In the genomic region with DNA sequence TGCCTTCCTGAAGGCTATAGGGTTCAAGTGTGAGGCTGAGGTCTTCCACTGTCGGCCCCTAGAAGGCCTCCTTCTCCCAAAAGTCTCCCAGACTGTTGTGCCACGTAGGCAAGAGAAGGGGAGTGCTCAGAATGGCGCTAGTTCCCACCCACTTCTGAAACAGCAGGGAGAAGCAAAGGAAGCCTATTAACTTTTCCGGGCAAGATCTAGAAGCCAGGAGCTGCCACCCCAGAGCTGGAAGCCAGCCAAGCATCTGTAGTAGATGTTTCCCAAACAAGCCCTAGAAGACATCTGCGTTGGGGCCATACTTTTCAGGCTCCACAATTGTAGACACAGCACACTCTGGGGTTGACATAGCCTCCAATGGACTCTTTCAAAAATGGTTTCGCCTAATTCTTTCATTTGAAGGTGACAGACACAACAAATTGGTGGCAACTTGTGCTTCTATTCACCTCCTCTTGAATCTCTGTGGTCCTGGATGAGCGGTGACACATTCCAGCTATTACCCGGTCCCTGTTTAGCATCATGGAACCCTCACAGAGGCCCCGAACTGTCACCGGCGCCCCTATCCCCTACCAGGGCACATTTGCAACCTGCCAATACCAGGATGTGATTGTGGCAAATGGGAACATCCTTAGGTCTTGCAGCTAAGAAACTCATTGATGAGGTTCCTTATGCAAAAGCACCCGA, we compare ENCODE assay signal across 8 mouse cellular contexts. TPM values are rescaled to one million over a fixed set of nuclear protein-coding genes. Genes with fewer than 3 reads are reported as not detected.
DNase-seq lines count a peak whose midpoint lies in the region; ATAC-seq and TF ChIP-seq lines count a peak whose summit lies in the region.

No protein-coding gene starts in this region.

- peak overlapping the region; percentile 61 for H3K27ac ChIP-seq in brown adipose tissue, adult 24 weeks (replicated peaks; ENCODE audit: low read depth, low read length)
- H3K27ac ChIP-seq in heart, embryonic 10.5 days = peak overlapping the region; percentile 83
- peak overlapping the region; percentile 49 for H3K27ac ChIP-seq in kidney, embryonic 14.5 days (ENCODE audit: low read depth, low read length)
- H3K27ac ChIP-seq in lung, postnatal 0 days (ENCODE audit: low read length) = peak overlapping the region; percentile 88

- peak overlapping the region; percentile 74; the same call in 1 of the 2 replicates for H3K9ac ChIP-seq in kidney, embryonic 14.5 days (ENCODE audit: low read depth, low read length)
- peak overlapping the region; percentile 62 for H3K9ac ChIP-seq in lung, postnatal 0 days (replicated peaks; ENCODE audit: low read depth)

- WGBS in heart, embryonic 10.5 days = 53% methylated on average over 12 of the region's 12 CpGs
- WGBS in kidney, embryonic 14.5 days = 60% methylated on average over 12 of the region's 12 CpGs
- WGBS in lung, postnatal 0 days = 44% methylated on average over 12 of the region's 12 CpGs

- H3K9me3 ChIP-seq in heart, embryonic 10.5 days = no peaks in the 10 kb centered on the region
- H3K9me3 ChIP-seq in kidney, embryonic 14.5 days (ENCODE audit: control insufficient read depth, low read length) = no peaks in the 10 kb centered on the region
- no peaks in the 10 kb centered on the region for H3K9me3 ChIP-seq in lung, postnatal 0 days (ENCODE audit: low read length)

- peak overlapping the region; percentile 95 for H3K4me2 ChIP-seq in kidney, embryonic 14.5 days (replicated peaks; ENCODE audit: low read depth, low read length)
- peak overlapping the region; percentile 93 for H3K4me2 ChIP-seq in lung, postnatal 0 days (replicated peaks; ENCODE audit: low read depth, low read length)

- no peak for ATAC-seq in kidney, embryonic 14.5 days (ENCODE audit: low FRiP score, low TSS enrichment)
- ATAC-seq in lung, postnatal 0 days = no peak

- H3K36me3 ChIP-seq in heart, embryonic 10.5 days = peaks cover 8% of the 10 kb centered on the region; the same call in 1 of the 2 replicates
- peaks cover 9% of the 10 kb centered on the region; the same call in 1 of the 2 replicates for H3K36me3 ChIP-seq in kidney, embryonic 14.5 days (ENCODE audit: control insufficient read depth, insufficient read depth, low read length)
- H3K36me3 ChIP-seq in lung, postnatal 0 days (ENCODE audit: insufficient read depth, low read length) = no peaks in the 10 kb centered on the region

- H3K4me3 ChIP-seq in brown adipose tissue, adult 24 weeks (ENCODE audit: insufficient read depth, low read depth, low read length) = peak overlapping the region; percentile 72
- peak overlapping the region; percentile 70 for H3K4me3 ChIP-seq in heart, embryonic 10.5 days
- peak overlapping the region; percentile 64 for H3K4me3 ChIP-seq in kidney, embryonic 14.5 days (ENCODE audit: low read length)
- H3K4me3 ChIP-seq in lung, postnatal 0 days (ENCODE audit: low read depth, low read length) = peak overlapping the region; percentile 61

- TF ChIP-seq EP300 in lung, postnatal 0 days (IDR thresholded peaks at IDR 0.05) = no peak

- no peaks in the 10 kb centered on the region for H3K4me1 ChIP-seq in brown adipose tissue, adult 24 weeks (ENCODE audit: control insufficient read depth, insufficient read depth, insufficient read length, low read length)
- H3K4me1 ChIP-seq in heart, embryonic 10.5 days = peaks cover 19% of the 10 kb centered on the region
- peaks cover 10% of the 10 kb centered on the region; the same call in 1 of the 2 replicates for H3K4me1 ChIP-seq in kidney, embryonic 14.5 days (ENCODE audit: control insufficient read depth, insufficient read depth, low read length)
- no peaks in the 10 kb centered on the region for H3K4me1 ChIP-seq in lung, postnatal 0 days (ENCODE audit: insufficient read depth, low read depth, low read length)

- TF ChIP-seq CTCF in lung, postnatal 0 days (IDR thresholded peaks at IDR 0.05) = peak; percentile 26

- no peaks in the 10 kb centered on the region for H3K27me3 ChIP-seq in heart, embryonic 10.5 days (ENCODE audit: insufficient read depth, poor library complexity, severe bottlenecking)
- H3K27me3 ChIP-seq in kidney, embryonic 14.5 days (ENCODE audit: control insufficient read depth, insufficient read depth, low read length) = no peaks in the 10 kb centered on the region
- no peaks in the 10 kb centered on the region for H3K27me3 ChIP-seq in lung, postnatal 0 days (replicated peaks; ENCODE audit: insufficient read depth, low read length)

- DNase-seq in 3134 (ENCODE audit: extremely low read depth, insufficient read length, low spot score) = peak; percentile 39
- DNase-seq in heart, embryonic 10.5 days (ENCODE audit: low spot score) = no peak
- DNase-seq in lung, postnatal 0 days (ENCODE audit: low spot score) = peak; percentile 81
- DNase-seq in frontal cortex, postnatal 14 days (ENCODE audit: low spot score in 2 of 2) = no peak
- DNase-seq in cerebellum, adult 11 months = no peak
- no peak for DNase-seq in spleen, postnatal 10 days (ENCODE audit: low spot score in 2 of 2)

RNA-seq across cellular contexts. Expression of gene Sema5a, which starts 1.4 kb away (rescaled TPM):
- 1.3 and 1.7 TPM in 2 replicates for polyA plus RNA-seq in brown adipose tissue, adult 24 weeks (2012; ENCODE audit: insufficient read depth, insufficient read length, missing spikeins)
- 2.7 and 6.9 TPM in 2 replicates for polyA plus RNA-seq in heart, embryonic 10.5 days (2016; fragmentation: Nextera tagmentation; extraction: Ambion mirVana)
- polyA plus RNA-seq in kidney, embryonic 14.5 days (2014; fragmentation: Nextera tagmentation; extraction: Ambion mirVana) = 19.1 and 30.2 TPM in 2 replicates
- 8.5 and 9.2 TPM in 2 replicates for polyA plus RNA-seq in lung, postnatal 0 days (2015; fragmentation: Nextera tagmentation; extraction: Ambion mirVana)

Comparison
In these comparisons a context has a peak if more than half of its experiments do, and no peak if none do; other contexts are left out.
1. DNase-seq: peak in 3134 (single experiment) and lung, postnatal 0 days (single experiment); none in heart, embryonic 10.5 days (single experiment), frontal cortex, postnatal 14 days (0 of 2), cerebellum, adult 11 months (single experiment) and spleen, postnatal 10 days (0 of 2).
2. Peak in every context shown above with its lines, with median percentiles within 50 percentile points of each other: H3K27ac ChIP-seq and H3K4me3 ChIP-seq.